Mouse (Mus musculus): ENCODE results near the gene Ubac2.

- no peak for TF ChIP-seq CHD2 (IDR thresholded peaks at IDR 0.05; ENCODE audit: low read depth, low read length)
- TF ChIP-seq MAFK (IDR thresholded peaks at IDR 0.05; ENCODE audit: insufficient read depth, low read depth, low read length), result no peak
- TF ChIP-seq ZC3H11A (IDR thresholded peaks at IDR 0.05; ENCODE audit: borderline replicate concordance, low read depth, low read length), result no peak
- no peak for TF ChIP-seq HCFC1 (IDR thresholded peaks at IDR 0.05; ENCODE audit: borderline replicate concordance, insufficient read depth, low read length)
- no peak for TF ChIP-seq ZNF384 (IDR thresholded peaks at IDR 0.05; ENCODE audit: low read depth, low read length)
These were observed 163.8 kb downstream of the Ubac2 start for GRCm38 (mm10) chr14:122042142-122042694.

All from ES-E14 (cell line).